ENCODE assay signal across 12 mouse cellular contexts in the genomic region with DNA sequence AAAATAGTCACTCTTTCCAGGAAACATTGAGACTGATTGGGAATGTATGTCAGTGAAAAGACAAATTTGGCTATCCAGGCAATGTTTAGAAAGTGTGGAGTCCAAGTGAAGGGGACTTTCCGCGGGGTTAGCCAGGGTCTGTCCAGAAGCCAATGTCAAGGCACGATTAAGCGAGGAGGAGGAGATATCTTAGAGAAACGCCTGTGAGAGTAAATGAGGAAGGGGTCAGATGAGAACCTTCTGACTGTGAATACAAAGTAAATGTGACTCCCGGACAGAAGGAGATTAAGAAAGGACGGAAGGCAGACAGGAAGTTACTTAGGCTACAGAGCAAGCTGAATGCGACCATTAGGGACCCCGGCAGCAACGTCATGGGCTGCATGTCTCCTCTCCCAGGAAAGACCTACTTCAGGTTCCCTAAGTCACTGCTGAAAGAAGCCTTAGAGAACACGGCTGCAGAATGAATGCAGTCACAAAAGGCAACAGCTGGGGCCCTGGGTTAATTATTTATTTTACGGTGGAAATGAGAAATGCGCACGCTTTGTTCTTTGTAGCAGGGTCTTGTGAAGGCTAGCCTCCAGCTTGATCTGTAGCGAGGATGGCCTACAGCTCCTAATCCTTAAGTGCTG. TPM values are rescaled to one million over a fixed set of nuclear protein-coding genes. Genes with fewer than 3 reads are reported as not detected.
DNase-seq lines count a peak whose midpoint lies in the region; ATAC-seq and TF ChIP-seq lines count a peak whose summit lies in the region.
"Had no signal": no experiment of that assay in that cellular context is flagged by ENCODE, and none has a peak within 500 bp of the region (broad histone marks: within the 10 kb centered on the region; RNA-seq: fewer than 3 reads in every experiment).

No protein-coding gene starts in this region.

- no peak overlapping the region for H3K4me3 ChIP-seq in lung, postnatal 0 days (ENCODE audit: low read depth, low read length)
- H3K4me3 ChIP-seq in stomach, embryonic 16.5 days (replicated peaks; ENCODE audit: low read length): 0 out of 2 replicates have a peak overlapping the region, but pooled peaks have one; percentile 3
- no peak overlapping the region for H3K4me3 ChIP-seq in neural tube, embryonic 15.5 days (replicated peaks)
- H3K4me3 ChIP-seq: embryonic facial prominence, embryonic 15.5 days; gastrocnemius, adult 2 months had no signal

- peaks cover 6% of the 10 kb centered on the region; the same call in 1 of the 2 replicates for H3K4me1 ChIP-seq in lung, postnatal 0 days (ENCODE audit: insufficient read depth, low read depth, low read length)
- peaks cover 11% of the 10 kb centered on the region for H3K4me1 ChIP-seq in stomach, embryonic 16.5 days (ENCODE audit: control insufficient read depth, insufficient read depth, low read length)
- H3K4me1 ChIP-seq in neural tube, embryonic 15.5 days: no peaks in the 10 kb centered on the region
- H3K4me1 ChIP-seq: embryonic facial prominence, embryonic 15.5 days had no signal

- peak; percentile 17 for DNase-seq in embryo, embryonic 10.5 days (ENCODE audit: low spot score)
- no peak for DNase-seq in embryo, embryonic 10 days (ENCODE audit: low spot score)
- no peak for DNase-seq in lung, postnatal 0 days (ENCODE audit: low spot score)
- no peak for DNase-seq in lung, postnatal 25 days (ENCODE audit: low spot score)
- peak; percentile 29 to 47 for DNase-seq in kidney, postnatal 36 days
- DNase-seq in adrenal gland, postnatal 4 days (ENCODE audit: low spot score in 2 of 2): no peak
- DNase-seq: adrenal gland, adult 2 months; cerebellum, adult 18-20 months; gastrocnemius, adult 2 months had no signal

- no peaks in the 10 kb centered on the region for H3K36me3 ChIP-seq in lung, postnatal 0 days (ENCODE audit: insufficient read depth, low read length)
- H3K36me3 ChIP-seq in stomach, embryonic 16.5 days (ENCODE audit: control insufficient read depth, insufficient read depth, low read length): no peaks in the 10 kb centered on the region
- H3K36me3 ChIP-seq in neural tube, embryonic 15.5 days: no peaks in the 10 kb centered on the region
- H3K36me3 ChIP-seq: embryonic facial prominence, embryonic 15.5 days had no signal

- no peaks in the 10 kb centered on the region for H3K27me3 ChIP-seq in lung, postnatal 0 days (replicated peaks; ENCODE audit: insufficient read depth, low read length)
- H3K27me3 ChIP-seq in stomach, embryonic 16.5 days (ENCODE audit: control insufficient read depth, insufficient read depth, low read length): no peaks in the 10 kb centered on the region
- no peaks in the 10 kb centered on the region for H3K27me3 ChIP-seq in neural tube, embryonic 15.5 days (replicated peaks)
- H3K27me3 ChIP-seq: embryonic facial prominence, embryonic 15.5 days had no signal

- no peak overlapping the region for H3K27ac ChIP-seq in lung, postnatal 0 days (ENCODE audit: low read length)
- H3K27ac ChIP-seq in stomach, embryonic 16.5 days (ENCODE audit: low read length): peak overlapping the region; percentile 66
- no peak overlapping the region for H3K27ac ChIP-seq in neural tube, embryonic 15.5 days (replicated peaks)
- H3K27ac ChIP-seq: embryonic facial prominence, embryonic 15.5 days; gastrocnemius, adult 2 months had no signal

- 25% methylated on average over 15 of the region's 15 CpGs for WGBS in lung, postnatal 0 days
- WGBS in stomach, embryonic 16.5 days: 19% methylated on average over 15 of the region's 15 CpGs
- 51% methylated on average over 15 of the region's 15 CpGs for WGBS in neural tube, embryonic 15.5 days

- 0 out of 2 replicates have a peak overlapping the region, but pooled peaks have one; percentile 8 for H3K9ac ChIP-seq in lung, postnatal 0 days (replicated peaks; ENCODE audit: low read depth)
- H3K9ac ChIP-seq in stomach, embryonic 16.5 days (ENCODE audit: low read length): peak overlapping the region; percentile 42
- no peak overlapping the region for H3K9ac ChIP-seq in neural tube, embryonic 15.5 days (replicated peaks)
- H3K9ac ChIP-seq: embryonic facial prominence, embryonic 15.5 days had no signal

- no peak for TF ChIP-seq EP300 in lung, postnatal 0 days (IDR thresholded peaks at IDR 0.05)

- TF ChIP-seq CTCF in lung, postnatal 0 days (IDR thresholded peaks at IDR 0.05): no peak

- H3K9me3 ChIP-seq in lung, postnatal 0 days (ENCODE audit: low read length): no peaks in the 10 kb centered on the region; the same call in 1 of the 2 replicates
- H3K9me3 ChIP-seq in stomach, embryonic 16.5 days (replicated peaks; ENCODE audit: control insufficient read depth, low read length): no peaks in the 10 kb centered on the region
- no peaks in the 10 kb centered on the region for H3K9me3 ChIP-seq in neural tube, embryonic 15.5 days (replicated peaks)
- H3K9me3 ChIP-seq: embryonic facial prominence, embryonic 15.5 days had no signal

- no peak for ATAC-seq in lung, postnatal 0 days
- peak; percentile 49; the same call in 1 of the 2 replicates for ATAC-seq in stomach, embryonic 16.5 days (ENCODE audit: insufficient read depth, low FRiP score)
- no peak for ATAC-seq in neural tube, embryonic 15.5 days (ENCODE audit: low FRiP score)

- peak overlapping the region; percentile 36 for H3K4me2 ChIP-seq in lung, postnatal 0 days (replicated peaks; ENCODE audit: low read depth, low read length)
- peak overlapping the region; percentile 39 for H3K4me2 ChIP-seq in stomach, embryonic 16.5 days (ENCODE audit: low read depth, low read length)
- no peak overlapping the region for H3K4me2 ChIP-seq in neural tube, embryonic 15.5 days
- H3K4me2 ChIP-seq: embryonic facial prominence, embryonic 15.5 days had no signal

RNA-seq across cellular contexts. Expression of gene Pccb, which starts 11.1 kb away (rescaled TPM):
- 19.7 and 19.8 TPM in 2 replicates for polyA plus RNA-seq in lung, postnatal 0 days (2015; fragmentation: Nextera tagmentation; extraction: Ambion mirVana)
- polyA plus RNA-seq in stomach, embryonic 16.5 days (2015; fragmentation: Nextera tagmentation; extraction: Ambion mirVana): 27.7 and 29.1 TPM in 2 replicates
- 100 to 1,000 TPM; 102 to 115 TPM for total RNA-seq in adrenal gland, postnatal 4 days (2021)
- 25.4 and 27.0 TPM in 2 replicates for polyA plus RNA-seq in neural tube, embryonic 15.5 days (2015; fragmentation: Nextera tagmentation; extraction: Ambion mirVana)

RNA-seq across cellular contexts. Expression of gene Msl2, which starts 28.1 kb away (rescaled TPM):
- polyA plus RNA-seq in lung, postnatal 0 days (2015; fragmentation: Nextera tagmentation; extraction: Ambion mirVana): 5.0 and 5.8 TPM in 2 replicates
- polyA plus RNA-seq in stomach, embryonic 16.5 days (2015; fragmentation: Nextera tagmentation; extraction: Ambion mirVana): 2.9 and 3.2 TPM in 2 replicates
- total RNA-seq in adrenal gland, postnatal 4 days (2021): 10 to 100 TPM; 54.7 to 58.2 TPM
- polyA plus RNA-seq in neural tube, embryonic 15.5 days (2015; fragmentation: Nextera tagmentation; extraction: Ambion mirVana): 3.9 TPM in 2 replicates

Comparison
In these comparisons a context has a peak if more than half of its experiments do, and no peak if none do; other contexts are left out.
1. DNase-seq: peak in embryo, embryonic 10.5 days (single experiment) and kidney, postnatal 36 days (2 of 2); none in embryo, embryonic 10 days (single experiment), lung, postnatal 0 days (single experiment), lung, postnatal 25 days (single experiment) and adrenal gland, postnatal 4 days (0 of 2).